Mouse (Mus musculus) thymus, postnatal 4 days (tissue): ENCODE results near the gene Ifitm5.
"Not testable (repeated sequence)": the region's sequence is repeated elsewhere in the genome, so short reads cannot be mapped to it uniquely, and the experiment has no call there.

Source experiments
- DNase-seq: peaks from one replicate; pipeline ENCODE4 v3.0.0; 2021

Gene Ifitm5

GRCm38 (mm10) chr7:140949824-140950530 is at the start of gene Ifitm5:
Ifitm5 (minus strand) TSS chr7:140950291.
- no peak for DNase-seq

DNA sequence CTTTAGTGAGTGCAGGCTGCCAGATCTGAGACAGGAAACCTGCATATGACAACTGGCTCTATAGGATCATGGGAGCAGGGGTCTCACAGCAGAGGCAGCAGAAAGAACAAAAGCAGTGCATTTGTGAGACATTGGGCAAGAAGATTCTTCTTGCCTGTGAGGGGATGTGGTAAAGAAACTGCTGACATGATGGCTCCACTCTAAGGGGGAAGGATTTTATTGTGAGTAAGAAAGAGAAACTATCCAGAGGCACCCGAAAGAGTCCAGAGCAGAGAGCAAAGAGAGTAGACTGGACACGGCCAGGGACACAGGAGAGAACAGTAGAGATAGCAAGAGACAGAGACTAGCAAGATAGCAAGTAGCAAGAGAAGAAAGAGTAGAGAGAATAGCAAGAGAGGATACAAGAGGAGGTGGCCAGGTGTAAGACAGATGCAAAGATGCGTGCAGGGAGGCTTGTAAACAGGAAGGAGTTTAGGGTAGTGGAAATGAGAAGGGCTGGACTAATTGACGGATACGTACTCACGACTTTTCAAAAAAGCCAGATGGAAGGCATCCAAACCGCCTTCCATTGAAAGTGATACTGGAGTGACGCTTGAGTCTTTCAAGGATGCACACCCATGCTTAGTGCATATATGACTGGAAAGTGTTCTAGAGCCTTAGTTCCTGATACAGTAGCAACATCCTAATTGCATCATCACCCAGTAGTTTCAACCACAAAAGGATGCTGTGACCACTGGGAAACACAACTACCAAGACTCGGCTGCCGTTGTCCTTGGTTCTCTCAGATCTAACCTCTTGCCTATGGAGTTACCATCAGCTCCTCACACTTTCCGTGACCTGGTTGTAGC is 49.0 kb upstream of the Ifitm5 start:
- no peak for DNase-seq

DNA sequence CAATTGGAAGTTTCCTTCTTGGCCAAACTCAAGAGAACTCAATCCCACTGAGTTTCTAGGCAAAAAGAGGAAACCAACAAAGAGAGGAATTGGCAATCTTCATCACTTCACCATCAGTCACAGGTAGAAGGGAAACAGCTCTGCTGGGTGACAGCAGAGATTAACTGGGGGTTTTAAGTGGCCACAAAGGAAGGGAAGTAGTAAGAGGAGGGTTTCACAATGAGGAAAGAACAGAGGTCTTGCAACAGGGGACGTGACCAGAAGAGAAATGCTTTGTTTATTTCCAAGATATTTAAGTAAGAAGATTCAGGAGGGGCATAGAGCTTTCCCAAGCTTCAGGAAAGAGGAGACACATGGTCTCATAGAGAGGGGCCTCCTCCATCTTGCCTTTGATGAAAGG is 47.7 kb upstream of the Ifitm5 start:
- DNase-seq, result no peak

DNA sequence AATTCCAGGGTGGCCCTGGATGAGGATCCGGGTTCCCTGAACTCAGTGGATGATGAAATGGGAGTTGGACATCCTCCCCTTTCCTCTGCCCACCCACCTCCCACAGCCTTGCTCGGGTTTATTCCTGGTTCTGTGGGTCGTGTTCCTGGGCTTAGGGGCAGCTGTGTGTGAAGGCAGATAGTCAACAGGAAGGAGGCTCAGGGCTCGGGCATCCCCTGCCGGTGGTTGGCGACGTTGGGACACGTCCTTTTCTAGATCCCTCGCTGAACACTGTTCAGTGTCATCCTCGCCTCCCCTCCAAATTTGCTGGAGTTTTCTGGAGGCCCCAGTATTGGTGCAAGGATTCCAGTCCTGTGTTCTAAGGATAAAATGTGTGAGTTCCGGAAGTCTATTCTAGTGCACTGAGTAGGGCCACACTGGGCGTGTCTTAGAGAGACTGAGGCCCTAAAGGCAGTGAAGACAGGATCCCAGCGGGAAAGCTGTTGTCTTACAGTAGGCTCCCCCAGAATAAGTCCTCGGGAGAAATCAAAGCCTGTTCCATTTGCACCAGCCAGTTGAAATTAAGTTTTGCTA is 41.1 kb upstream of the Ifitm5 start:
- DNase-seq, result peak; percentile 35

GRCm38 (mm10) chr7:140990622-140991021 is 40.5 kb upstream of the Ifitm5 start:
- DNase-seq, result no peak

DNA sequence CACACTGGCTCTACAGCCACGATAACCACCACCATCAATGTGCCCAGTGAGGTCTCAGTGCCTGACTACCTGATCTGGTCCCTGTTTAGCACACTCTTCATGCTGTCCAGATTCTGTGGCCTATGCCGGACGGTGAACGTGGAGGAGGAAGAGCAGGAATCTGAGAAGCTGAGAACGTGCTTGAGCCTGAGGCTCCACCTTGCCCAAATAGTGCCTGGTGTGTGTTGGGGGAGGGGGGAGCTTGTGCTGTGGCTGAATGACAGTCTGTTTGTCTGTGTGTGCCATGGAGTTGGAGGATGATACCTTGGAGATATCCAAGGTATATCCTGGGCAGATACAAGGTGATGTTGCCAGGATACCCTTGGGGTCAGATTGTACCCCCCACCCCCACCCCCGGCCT is 40.1 kb upstream of the Ifitm5 start:
- no peak for DNase-seq

DNA sequence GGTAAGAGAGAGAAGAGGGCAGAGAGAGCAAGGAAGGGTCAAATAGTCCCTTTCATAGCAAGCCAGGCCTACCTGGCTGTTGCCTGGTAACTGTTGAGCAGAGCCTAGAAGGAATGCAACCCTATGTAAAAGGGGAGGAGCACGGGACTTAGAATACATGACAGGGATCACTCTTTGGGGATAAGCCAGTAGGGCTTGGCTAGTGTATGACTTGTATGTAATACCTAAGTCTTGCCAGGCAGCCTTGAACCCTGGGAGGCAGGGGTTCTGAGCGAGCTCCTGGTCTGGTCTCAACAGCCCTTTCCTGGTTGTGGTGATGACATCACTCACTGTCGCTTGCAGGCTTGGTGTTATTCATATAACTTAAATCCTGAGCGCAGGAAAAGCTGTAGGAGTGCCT is 38.9 kb upstream of the Ifitm5 start:
- DNase-seq, result no peak

DNA sequence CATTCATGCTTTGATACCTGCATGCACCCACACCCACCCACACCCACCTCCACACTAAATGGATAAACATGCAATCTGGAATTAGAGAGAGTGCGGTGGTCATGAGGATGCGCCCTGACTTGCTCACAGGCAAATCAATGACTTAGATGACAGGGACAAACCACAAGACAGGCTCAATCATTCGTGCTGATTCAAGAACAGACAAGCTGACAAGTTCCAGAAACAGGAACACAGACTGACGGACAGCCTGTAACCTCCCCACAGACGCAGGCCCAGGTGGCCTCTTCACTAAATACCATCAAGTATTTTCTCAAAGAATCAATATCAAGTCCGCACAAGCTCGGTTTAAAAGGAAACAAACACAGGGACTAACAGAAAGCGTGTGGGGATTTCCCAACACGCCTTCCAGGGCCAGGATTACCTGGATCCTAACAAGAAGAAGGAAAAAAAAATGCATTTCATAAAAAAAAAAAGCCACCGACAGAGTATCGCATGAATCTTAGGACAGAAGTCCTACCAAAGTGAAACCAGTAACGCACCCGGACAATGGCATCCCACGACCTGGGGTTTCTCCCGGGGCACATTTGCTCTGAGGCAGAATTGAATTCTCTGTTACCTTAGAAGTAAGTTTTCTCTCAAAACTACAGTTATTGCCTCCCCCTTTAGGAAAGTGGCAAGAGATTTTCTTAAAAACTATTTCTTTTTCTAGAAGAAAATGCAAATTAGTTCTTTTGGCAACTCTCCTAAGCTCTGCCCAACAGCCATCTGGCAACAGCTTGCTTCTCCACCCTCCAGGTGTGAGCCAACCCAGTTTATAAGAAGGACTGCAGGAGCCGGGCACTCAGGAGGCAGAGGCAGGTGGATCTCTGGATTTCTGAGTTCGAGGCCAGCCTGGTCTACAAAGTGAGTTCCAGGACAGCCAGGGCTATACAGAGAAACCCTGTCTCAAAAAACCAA is 37.4 kb upstream of the Ifitm5 start:
- no peak for DNase-seq

GRCm38 (mm10) chr7:140982971-140983370 is 32.9 kb upstream of the Ifitm5 start:
- no peak for DNase-seq

DNA sequence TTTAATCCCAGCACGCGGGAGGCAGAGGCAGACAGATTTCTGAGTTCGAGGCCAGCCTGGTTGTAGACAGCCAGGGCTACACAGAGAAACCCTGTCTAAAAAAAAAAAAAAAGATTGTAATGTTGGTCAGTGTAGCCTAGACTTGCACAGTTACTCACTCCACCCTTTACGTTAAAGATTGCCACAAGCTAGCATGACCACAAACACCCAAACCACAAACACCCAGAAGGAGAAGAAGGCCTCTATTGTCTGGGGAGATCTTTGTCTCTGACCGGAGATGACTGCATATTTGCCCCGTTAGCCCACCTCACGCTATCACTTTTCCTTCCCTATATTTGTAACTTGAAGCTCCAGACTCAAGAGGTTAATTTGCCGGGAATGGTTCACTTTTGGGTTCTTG is 31.6 kb upstream of the Ifitm5 start:
- DNase-seq, result no peak

DNA sequence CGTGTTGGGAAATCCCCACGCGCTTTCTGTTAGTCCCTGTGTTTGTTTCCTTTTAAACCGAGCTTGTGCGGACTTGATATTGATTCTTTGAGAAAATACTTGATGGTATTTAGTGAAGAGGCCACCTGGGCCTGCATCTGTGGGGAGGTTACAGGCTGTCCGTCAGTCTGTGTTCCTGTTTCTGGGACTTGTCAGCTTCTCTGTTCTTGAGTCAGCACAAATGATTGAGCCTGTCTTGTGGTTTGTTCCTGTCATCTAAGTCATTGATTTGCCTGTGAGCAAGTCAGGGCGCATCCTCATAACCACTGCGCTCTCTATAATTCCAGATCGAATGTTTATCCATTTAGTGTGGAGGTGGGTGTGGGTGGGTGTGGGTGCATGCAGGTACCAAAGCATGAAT is 26.6 kb upstream of the Ifitm5 start:
- not testable (repeated sequence) for DNase-seq

- no peak for DNase-seq
These were observed 25.4 kb upstream of the Ifitm5 start for GRCm38 (mm10) chr7:140975465-140975864.

- DNase-seq, result no peak
These were observed 24.8 kb upstream of the Ifitm5 start for GRCm38 (mm10) chr7:140974940-140975339.

DNA sequence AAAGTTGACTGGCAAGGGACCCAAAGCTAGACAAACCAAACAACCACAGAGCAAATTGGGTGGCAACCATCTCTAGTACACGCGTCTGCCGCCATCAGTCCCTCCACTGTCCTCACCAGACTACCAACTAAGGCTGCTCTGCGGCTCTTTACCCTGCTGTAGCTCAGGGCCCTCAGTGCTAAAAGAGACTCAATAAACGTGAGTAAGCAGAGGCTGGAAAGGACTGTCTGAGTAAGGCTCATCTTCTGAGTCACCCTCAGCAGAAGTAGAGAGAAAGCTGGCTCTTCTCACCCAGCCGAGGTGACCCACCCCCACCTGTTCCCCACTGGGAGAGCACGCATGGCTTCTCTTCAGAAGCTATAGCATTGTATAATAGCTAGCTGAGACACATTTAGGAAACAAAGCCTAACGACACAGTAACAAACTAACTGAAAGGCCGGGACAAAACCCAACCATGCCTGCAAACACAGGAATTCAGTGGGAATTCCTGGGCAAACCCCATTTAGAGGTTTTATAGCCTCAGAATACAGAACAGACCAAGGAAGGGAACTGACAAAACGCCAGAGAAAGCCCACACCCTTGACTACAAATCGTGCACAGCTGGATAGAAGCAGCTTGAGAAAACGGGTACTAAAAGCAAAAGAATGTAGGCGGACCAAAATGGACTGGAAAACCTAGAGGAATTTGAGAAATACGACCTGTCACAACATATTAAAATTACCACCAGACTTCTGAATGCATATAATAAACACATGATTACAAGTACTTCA is 23.5 kb upstream of the Ifitm5 start:
- no peak for DNase-seq

DNA sequence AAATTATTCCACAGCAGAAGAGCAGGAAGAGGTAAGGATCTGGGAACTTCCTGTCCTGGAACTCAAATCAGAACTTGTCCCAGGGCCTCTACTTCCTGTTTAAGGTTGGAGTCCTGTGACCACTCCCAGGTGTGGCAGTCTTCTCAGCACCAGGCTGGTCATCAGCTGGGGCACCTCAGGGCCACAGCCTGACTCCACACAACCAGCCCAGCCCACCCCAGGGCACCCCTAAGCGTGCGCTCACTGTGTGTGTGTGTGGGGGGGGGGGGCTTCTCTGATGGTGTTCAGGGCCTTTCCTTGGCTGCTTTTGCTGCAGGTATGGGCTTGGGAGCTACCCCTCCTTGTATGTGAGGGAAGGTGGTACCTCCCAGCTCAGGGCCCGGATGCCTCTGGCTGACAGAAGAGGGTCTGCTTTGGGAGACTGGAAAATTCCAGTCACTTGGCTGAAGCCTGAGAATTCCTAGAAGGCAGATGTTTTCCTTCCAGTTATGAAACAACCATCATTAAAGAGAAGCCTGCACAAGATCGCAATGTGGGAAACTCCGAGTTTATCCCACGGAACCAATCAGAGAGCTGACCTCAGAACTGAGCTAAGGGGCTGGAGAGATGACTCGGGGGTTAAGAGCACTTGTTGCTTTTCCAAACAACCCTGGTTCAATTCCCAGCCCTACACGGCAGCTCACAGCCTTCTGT is 21.5 kb upstream of the Ifitm5 start:
- DNase-seq, result no peak

DNA sequence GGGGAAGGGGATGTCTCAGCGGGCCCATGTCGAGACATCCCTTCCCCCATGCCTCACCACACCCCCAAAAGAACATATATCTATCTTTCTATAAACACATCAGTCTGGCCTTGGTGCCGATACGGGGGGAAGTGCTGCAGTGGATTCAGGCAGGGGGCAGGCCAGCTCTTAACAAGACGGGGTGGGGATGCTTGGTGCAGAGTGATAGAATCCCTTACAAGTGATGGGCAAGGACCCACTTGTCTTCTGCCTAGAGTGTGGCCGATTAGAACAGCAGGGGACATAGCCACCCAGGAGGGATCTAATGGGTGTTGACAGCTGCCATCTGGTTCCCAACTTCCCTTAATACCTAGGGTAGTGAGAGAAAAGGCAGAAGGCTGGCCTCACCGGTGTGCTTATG is 20.8 kb upstream of the Ifitm5 start:
- no peak for DNase-seq

- DNase-seq, result not testable (repeated sequence)
These were observed 18.6 kb upstream of the Ifitm5 start for GRCm38 (mm10) chr7:140968710-140969109.

GRCm38 (mm10) chr7:140967862-140968591 is 17.9 kb upstream of the Ifitm5 start:
- DNase-seq, result no peak

GRCm38 (mm10) chr7:140966921-140967320 is 16.8 kb upstream of the Ifitm5 start, which contains the start of gene Ifitm1:
Ifitm1 (plus strand) TSS chr7:140967221.
- no peak for DNase-seq

DNA sequence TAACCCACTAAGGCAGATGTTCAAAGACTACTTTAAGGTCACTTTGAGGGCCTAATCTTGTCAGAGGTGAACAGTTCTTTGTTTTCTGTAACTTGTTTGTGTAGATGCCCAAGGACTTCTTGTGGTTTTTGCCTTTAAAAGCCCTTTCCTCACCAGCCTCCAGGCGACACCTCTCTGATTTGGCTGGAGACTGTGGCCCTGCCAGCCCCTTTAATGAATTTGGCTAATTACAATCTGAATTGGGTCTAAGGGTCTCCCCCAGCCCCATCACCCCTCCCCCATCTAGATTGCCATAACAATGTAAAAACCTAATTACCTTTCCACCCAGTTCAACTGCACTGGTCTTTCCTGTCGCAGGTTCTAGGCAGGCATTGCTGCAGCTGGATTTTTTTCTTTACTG is 12.6 kb upstream of the Ifitm5 start:
- no peak for DNase-seq

- DNase-seq, result no peak
These were observed 11.3 kb upstream of the Ifitm5 start for GRCm38 (mm10) chr7:140961416-140961815.
